In the genomic region with DNA sequence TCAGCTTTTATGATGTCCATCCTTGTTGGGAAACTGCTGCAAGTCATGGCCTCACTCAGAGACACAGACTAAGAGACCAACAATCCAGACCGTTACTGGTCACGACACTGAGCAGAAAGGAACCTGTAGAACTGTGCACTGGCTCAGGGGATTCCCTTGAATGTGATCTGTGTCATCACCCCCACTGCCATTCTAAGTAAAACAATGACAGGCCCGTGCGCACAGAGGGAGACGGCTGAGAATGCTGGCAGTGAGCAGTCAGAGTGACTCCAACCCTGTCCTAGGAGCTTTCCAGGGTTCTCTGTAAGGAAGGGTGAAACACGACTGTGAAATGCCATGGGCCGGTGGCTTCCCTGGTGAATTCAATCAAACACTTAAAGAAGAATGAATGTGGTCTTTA, we compare ENCODE assay signal across 19 mouse cellular contexts.
DNase-seq lines count a peak whose midpoint lies in the region; ATAC-seq and TF ChIP-seq lines count a peak whose summit lies in the region.
"Had no signal": no experiment of that assay in that cellular context is flagged by ENCODE, and none has a peak within 500 bp of the region (broad histone marks: within the 10 kb centered on the region; RNA-seq: fewer than 3 reads in every experiment).

No protein-coding gene starts in this region.

- H3K9ac ChIP-seq in hindbrain, embryonic 11.5 days (ENCODE audit: low read depth, low read length) = no peak overlapping the region
- no peak overlapping the region for H3K9ac ChIP-seq in hindbrain, embryonic 12.5 days
- H3K9ac ChIP-seq: embryonic facial prominence, embryonic 15.5 days; hindbrain, embryonic 14.5 days; intestine, embryonic 15.5 days had no signal

- H3K36me3 ChIP-seq in hindbrain, embryonic 11.5 days (ENCODE audit: control insufficient read depth, insufficient read depth, low read length) = no peaks in the 10 kb centered on the region
- no peaks in the 10 kb centered on the region for H3K36me3 ChIP-seq in hindbrain, embryonic 12.5 days
- H3K36me3 ChIP-seq: embryonic facial prominence, embryonic 15.5 days; intestine, embryonic 15.5 days had no signal

- intact Hi-C loops in heart, postnatal 25 days (cut with DNase I) = no loop called here

- no peak overlapping the region for H3K4me3 ChIP-seq in hindbrain, embryonic 11.5 days (ENCODE audit: low read depth, low read length)
- H3K4me3 ChIP-seq in hindbrain, embryonic 12.5 days = no peak overlapping the region
- H3K4me3 ChIP-seq in bone marrow macrophage, adult 2 months (ENCODE audit: insufficient read depth, low read length) = no peak overlapping the region
- H3K4me3 ChIP-seq: embryonic facial prominence, embryonic 15.5 days; erythroblast, embryonic 14.5 days; forebrain, embryonic 10.5 days; intestine, embryonic 15.5 days had no signal

- no peaks in the 10 kb centered on the region for H3K27me3 ChIP-seq in hindbrain, embryonic 11.5 days (ENCODE audit: control insufficient read depth, insufficient read depth, low read length)
- H3K27me3 ChIP-seq in hindbrain, embryonic 12.5 days = no peaks in the 10 kb centered on the region
- H3K27me3 ChIP-seq: embryonic facial prominence, embryonic 15.5 days; intestine, embryonic 15.5 days had no signal

- 0 out of 2 replicates have a peak, but pooled peaks cover 2% of the 10 kb centered on the region for H3K4me1 ChIP-seq in hindbrain, embryonic 11.5 days (replicated peaks; ENCODE audit: control insufficient read depth, insufficient read depth, low read length)
- peaks cover 39% of the 10 kb centered on the region for H3K4me1 ChIP-seq in hindbrain, embryonic 12.5 days
- H3K4me1 ChIP-seq in bone marrow macrophage, adult 2 months (ENCODE audit: control insufficient read depth, insufficient read depth, low read length) = peaks cover 57% of the 10 kb centered on the region

- TF ChIP-seq POLR2A in bone marrow macrophage, adult 2 months (IDR thresholded peaks at IDR 0.05; ENCODE audit: borderline replicate concordance, low read depth, low read length) = no peak

- no peak overlapping the region for H3K27ac ChIP-seq in hindbrain, embryonic 11.5 days (ENCODE audit: low read depth, low read length)
- H3K27ac ChIP-seq in hindbrain, embryonic 12.5 days = no peak overlapping the region
- peak overlapping the region; percentile 50 for H3K27ac ChIP-seq in bone marrow macrophage, adult 2 months (ENCODE audit: insufficient read depth, low read depth, low read length)
- H3K27ac ChIP-seq: embryonic facial prominence, embryonic 15.5 days; forebrain, embryonic 10.5 days; hindbrain, embryonic 14.5 days; intestine, embryonic 15.5 days had no signal

- peak; percentile 38; the same call in 1 of the 2 replicates for ATAC-seq in hindbrain, embryonic 11.5 days (ENCODE audit: low FRiP score)
- ATAC-seq in hindbrain, embryonic 12.5 days (ENCODE audit: low FRiP score) = no peak
- ATAC-seq: forebrain, embryonic 14.5 days; intestine, embryonic 15.5 days had no signal

- no peak overlapping the region for H3K4me2 ChIP-seq in hindbrain, embryonic 11.5 days (replicated peaks; ENCODE audit: low read depth, low read length)
- no peak overlapping the region for H3K4me2 ChIP-seq in hindbrain, embryonic 12.5 days (replicated peaks)
- H3K4me2 ChIP-seq: embryonic facial prominence, embryonic 15.5 days; hindbrain, embryonic 14.5 days; intestine, embryonic 15.5 days had no signal

- DNase-seq in heart, adult 11 months = peak; percentile 91
- no peak for DNase-seq in heart, postnatal 25 days (ENCODE audit: low spot score)
- DNase-seq in hindbrain, embryonic 11.5 days (ENCODE audit: low spot score) = no peak
- no peak for DNase-seq in layer of hippocampus, adult 8-10 months (ENCODE audit: low spot score in 2 of 2)
- DNase-seq: adrenal gland, adult 8-10 months; cerebellum, adult 18-20 months; cerebellum, adult 9-11 months; cerebellum, postnatal 36 days; embryo, embryonic 11 days; heart, postnatal 36 days; kidney, adult 18-20 months had no signal

- TF ChIP-seq CTCF in bone marrow macrophage, adult 2 months (IDR thresholded peaks at IDR 0.05; ENCODE audit: low read depth, low read length) = no peak

- no peaks in the 10 kb centered on the region for H3K9me3 ChIP-seq in hindbrain, embryonic 11.5 days (ENCODE audit: control insufficient read depth, low read length)
- no peaks in the 10 kb centered on the region for H3K9me3 ChIP-seq in hindbrain, embryonic 12.5 days (replicated peaks)
- H3K9me3 ChIP-seq: embryonic facial prominence, embryonic 15.5 days; forebrain, embryonic 10.5 days; intestine, embryonic 15.5 days had no signal

- WGBS in hindbrain, embryonic 11.5 days = 20% methylated on average over 7 of the region's 7 CpGs
- WGBS in hindbrain, embryonic 12.5 days = 12% methylated on average over 7 of the region's 7 CpGs
